Mouse (Mus musculus) limb, embryonic 10.5 days (tissue): Measurements from ENCODE around the gene Etfbkmt. TPM values are rescaled to one million over a fixed set of nuclear protein-coding genes. Genes with fewer than 3 reads are reported as not detected.
A peak's percentile ranks its signal among the peaks of the same experiment; 100 is the strongest.
"Not testable (repeated sequence)": the region's sequence is repeated elsewhere in the genome, so short reads cannot be mapped to it uniquely, and the experiment has no call there.

Source experiments
- DNase-seq: peaks from one replicate; pipeline ENCODE4 v3.0.0-alpha.2; 2017; ENCODE audit warnings: low spot score
- H3K27ac ChIP-seq: fragments of 300-500 bp; sonication (generic); 2 replicates; pipeline ENCODE4 v1.5.1; 2016; ENCODE audit warnings: mild to moderate bottlenecking
- H3K27me3 ChIP-seq: fragments of 300-500 bp; sonication (generic); 2 replicates; pipeline ENCODE4 v1.6.1; 2016; ENCODE audit warnings: low read depth, mild to moderate bottlenecking; ENCODE audit not compliant: poor library complexity, severe bottlenecking
- H3K36me3 ChIP-seq: fragments of 300-500 bp; sonication (generic); 2 replicates; pipeline ENCODE4 v1.6.1; 2016; ENCODE audit warnings: mild to moderate bottlenecking, moderate library complexity
- H3K4me1 ChIP-seq: fragments of 300-500 bp; sonication (generic); 2 replicates; pipeline ENCODE4 v1.6.1; 2016
- H3K4me3 ChIP-seq: fragments of 300-500 bp; sonication (generic); 2 replicates; pipeline ENCODE4 v1.5.1; 2016; ENCODE audit warnings: mild to moderate bottlenecking, moderate library complexity
- H3K9me3 ChIP-seq: fragments of 300-500 bp; sonication (generic); replicated peaks from 2 replicates; pipeline ENCODE4 v1.6.1; 2016; ENCODE audit warnings: mild to moderate bottlenecking
- WGBS: fragments of 180-500 bp; shearing (Covaris S2); methylation state at CpG from one replicate; pipeline ENCODE4 v1.1.7; 2016; 5-methylcytosine and 5-hydroxymethylcytosine counted together
- polyA plus RNA-seq: library from polyadenylated mRNA; unstranded; fragments of >200 nt; fragmentation: Nextera tagmentation; extraction: Ambion mirVana; gene quantifications from 2 replicates; pipeline ENCODE4 v1.2.1, GENCODE M21; 2016

Etfbkmt gene
- polyA plus RNA-seq, 1 experiment from 2014 or later, result 15.8 TPM

DNA sequence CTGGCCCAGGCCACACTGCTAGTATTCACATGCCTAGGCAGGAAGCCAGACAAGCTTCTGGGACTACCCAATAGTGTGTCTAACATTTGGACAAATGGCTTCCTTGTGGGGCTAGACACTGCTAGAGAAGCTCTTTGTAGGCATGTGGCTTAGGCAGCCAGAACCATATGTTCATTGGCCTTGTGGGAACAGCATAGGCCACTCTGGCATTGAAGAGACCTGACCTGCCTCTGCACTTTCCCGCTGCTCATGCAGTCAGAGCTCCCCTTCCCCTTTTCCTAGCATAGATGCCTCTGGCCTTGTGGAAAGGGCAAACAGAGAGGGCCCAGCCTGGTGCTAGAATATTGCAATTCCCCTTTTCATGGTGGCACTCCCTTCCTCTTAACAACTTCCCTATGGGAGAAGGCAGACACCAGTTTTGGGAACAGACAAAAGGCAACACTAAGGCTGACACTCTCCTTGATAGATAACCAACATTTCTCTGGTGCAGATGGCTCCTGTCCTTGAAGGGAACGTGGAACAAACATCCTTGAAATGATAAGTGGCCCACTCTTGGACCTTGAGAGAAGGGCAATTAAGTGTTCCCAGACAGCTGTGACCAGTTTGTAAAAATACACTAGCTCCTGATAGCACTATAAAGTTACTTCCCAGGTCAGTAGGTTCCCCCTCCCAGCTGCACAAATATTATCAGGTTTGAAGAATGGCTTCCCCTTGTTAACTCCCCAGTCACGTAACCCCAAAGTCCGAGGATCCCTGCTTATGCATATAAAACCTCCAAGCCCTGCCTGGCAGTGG lies 34.4 kb downstream of the Etfbkmt start:
- no peaks in the 10 kb centered on the region for H3K27me3 ChIP-seq
- no peaks in the 10 kb centered on the region for H3K4me1 ChIP-seq
- no peak for DNase-seq
- H3K27ac ChIP-seq, result no peak overlapping the region
- H3K36me3 ChIP-seq, result peaks cover 74% of the 10 kb centered on the region
- WGBS, result 61% methylated on average over 4 of the region's 4 CpGs
- no peak overlapping the region for H3K4me3 ChIP-seq
- no peaks in the 10 kb centered on the region for H3K9me3 ChIP-seq

DNA sequence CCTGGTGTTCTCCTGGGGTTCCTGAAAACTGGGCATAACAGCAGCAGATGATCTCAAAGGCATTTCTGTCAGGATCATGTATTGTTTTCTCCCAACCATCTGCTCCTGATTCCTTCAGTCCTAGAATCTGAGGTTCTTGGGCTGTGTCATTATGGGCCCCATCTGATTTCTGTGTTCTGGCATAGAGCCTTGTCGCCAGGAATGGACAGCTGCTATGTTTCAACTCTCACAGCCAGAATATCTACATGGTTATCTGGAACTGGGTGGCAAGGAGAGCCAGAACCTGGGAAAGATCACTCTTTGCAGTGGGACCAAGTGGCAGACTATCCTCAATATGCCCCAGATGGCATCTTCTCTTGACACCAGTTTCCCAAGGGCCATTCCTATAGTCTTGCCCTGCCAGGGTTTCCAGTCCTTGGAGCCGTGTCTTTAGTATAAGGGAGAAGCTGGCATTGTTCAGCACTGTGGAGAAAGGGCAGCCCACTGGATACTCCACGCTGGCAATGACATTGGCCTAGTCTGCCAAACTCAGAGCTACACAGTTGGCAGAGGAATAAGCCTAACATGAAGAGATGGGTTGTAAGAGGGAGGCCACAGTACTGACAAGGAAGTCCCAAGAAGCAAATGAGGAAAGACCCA lies 35.4 kb downstream of the Etfbkmt start:
- H3K36me3 ChIP-seq, result peaks cover 74% of the 10 kb centered on the region
- WGBS, result 94% methylated on average over 3 of the region's 3 CpGs

DNA sequence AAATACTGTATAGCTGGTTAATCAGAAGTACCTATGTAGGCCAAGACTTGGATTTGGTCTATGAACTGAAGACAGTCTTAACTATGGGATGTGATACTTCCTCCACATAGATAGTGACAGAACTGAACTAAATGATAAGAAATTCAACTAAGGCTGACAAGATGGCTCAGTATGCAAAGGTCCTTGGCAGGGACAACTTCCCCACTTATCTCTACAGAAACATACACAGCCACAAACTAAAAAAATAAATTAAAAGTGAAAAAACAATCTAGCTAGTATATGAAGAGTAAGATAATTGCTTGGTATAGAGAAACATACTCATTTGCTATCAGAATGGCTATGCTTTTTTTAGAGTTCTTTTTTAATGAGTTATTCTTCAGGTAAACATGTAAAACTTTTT lies 39.4 kb downstream of the Etfbkmt start:
- Histone ChIP-seq H3K27me3 (no peaks in the 10 kb centered on the region), H3K9me3 (no peaks in the 10 kb centered on the region), H3K36me3 (peaks cover 98% of the 10 kb centered on the region), H3K4me1 (no peaks in the 10 kb centered on the region), H3K27ac (no peak overlapping the region), H3K4me3 (no peak overlapping the region)
- DNase-seq, result no peak

More for the DNA sequence above, 35.4 kb downstream of the Etfbkmt start:
- no peak overlapping the region for H3K4me3 ChIP-seq
- no peak for DNase-seq
- no peak overlapping the region for H3K27ac ChIP-seq
- H3K4me1 ChIP-seq, result no peaks in the 10 kb centered on the region
- H3K9me3 ChIP-seq, result no peaks in the 10 kb centered on the region
- no peaks in the 10 kb centered on the region for H3K27me3 ChIP-seq

DNA sequence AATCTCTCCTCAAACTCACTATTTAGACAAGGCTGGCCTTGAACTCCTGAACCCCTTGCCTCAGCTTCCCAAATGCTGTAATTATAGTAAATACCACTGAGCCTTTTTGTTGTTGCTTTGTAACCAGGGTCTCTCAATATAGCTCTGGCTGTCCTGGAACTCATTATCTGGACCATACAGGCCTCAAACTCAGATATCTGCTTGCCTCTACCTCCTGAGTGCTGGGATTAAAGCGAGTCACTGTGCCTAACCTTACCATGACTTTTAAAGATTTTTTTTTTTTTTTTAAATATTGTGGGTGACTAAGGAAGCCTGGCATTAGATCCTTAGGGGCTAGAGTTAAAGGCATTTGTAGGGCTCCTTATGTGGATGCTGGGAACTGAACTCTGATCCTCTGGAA lies 44.4 kb downstream of the Etfbkmt start:
- Histone ChIP-seq H3K4me3 (no peak overlapping the region), H3K27me3 (no peaks in the 10 kb centered on the region), H3K27ac (no peak overlapping the region), H3K9me3 (no peaks in the 10 kb centered on the region), H3K4me1 (peaks cover 11% of the 10 kb centered on the region), H3K36me3 (peaks cover 70% of the 10 kb centered on the region)
- DNase-seq, result no peak
- 95% methylated on average over 1 of the region's 1 CpGs for WGBS

DNA sequence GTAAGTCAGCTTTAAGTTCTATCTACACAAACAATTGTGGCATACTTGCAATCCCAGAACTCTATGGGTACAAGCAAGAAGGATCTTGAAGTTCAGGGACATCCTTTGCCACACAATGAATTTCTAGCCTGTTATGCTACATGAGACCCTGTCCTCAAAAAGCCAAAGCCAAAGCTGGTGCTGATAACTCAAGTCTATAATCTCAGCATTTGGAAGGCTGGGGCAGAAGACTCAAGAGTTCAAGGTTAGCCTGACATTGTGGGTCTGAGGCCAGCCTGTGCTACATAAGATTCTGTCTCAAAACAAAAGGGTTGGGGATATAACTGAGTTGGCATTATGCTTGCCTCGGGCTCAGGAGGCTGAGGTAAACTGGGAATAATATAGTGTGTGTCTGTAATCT lies 47.7 kb downstream of the Etfbkmt start:
- H3K27me3 ChIP-seq, result no peaks in the 10 kb centered on the region
- H3K4me1 ChIP-seq, result peaks cover 12% of the 10 kb centered on the region
- H3K36me3 ChIP-seq, result peaks cover 36% of the 10 kb centered on the region
- peak overlapping the region; percentile 95 for H3K4me3 ChIP-seq
- H3K9me3 ChIP-seq, result no peaks in the 10 kb centered on the region
- DNase-seq, result no peak
- 85% methylated on average over 1 of the region's 1 CpGs for WGBS
- peak overlapping the region; percentile 99 for H3K27ac ChIP-seq

DNA sequence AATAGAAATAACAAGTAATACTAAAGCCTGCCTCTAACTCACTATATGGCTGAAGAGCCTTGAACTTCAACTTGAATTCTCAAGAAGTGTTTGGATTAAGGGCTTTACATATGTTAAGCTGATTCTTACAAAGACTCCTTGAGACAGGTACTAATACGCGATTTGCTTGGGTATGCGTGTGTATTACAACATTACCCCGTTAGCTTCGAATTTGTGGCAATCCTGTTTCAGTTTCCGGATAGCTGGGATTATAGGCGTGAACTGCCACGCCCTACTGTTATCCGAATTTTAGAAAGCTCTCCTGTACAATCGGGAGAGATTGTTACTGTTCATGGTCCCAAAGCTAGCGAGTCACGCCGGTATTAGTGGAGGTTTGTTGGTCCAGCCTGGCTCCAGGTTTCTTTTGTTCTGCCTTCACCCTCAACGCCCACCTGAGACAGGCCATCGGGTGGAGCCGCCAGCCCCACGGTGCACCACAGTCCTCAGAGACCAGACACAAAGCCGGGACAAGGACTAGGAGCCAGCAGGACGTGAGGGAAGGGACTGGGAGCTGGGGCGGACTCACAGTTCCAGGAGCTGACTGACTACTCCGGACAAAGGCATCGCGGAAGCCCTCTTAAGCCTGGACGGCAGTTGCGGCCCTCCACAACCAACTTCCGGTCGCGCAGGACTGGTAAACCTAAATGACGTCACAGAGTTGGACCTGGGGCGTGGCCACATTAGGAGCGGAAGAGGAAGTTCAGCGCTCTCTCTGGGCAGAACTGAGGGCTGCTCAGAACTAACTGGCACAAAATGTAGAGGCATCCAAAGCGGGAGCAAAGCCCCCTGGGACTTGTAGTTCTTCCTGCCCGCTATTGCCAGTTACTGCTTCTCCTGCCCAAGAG lies 48.6 kb downstream of the Etfbkmt start, which contains the start of gene Amn1:
Amn1 (minus strand) TSS at position 672 of the 884 bp plus-strand sequence.
- DNase-seq, result peak; percentile 96
- Histone ChIP-seq H3K36me3 (peaks cover 27% of the 10 kb centered on the region), H3K4me3 (peak within 1 kb of the TSS; percentile 95), H3K27ac (peak within 1 kb of the TSS; percentile 99), H3K27me3 (no peaks in the 10 kb centered on the region), H3K9me3 (no peaks in the 10 kb centered on the region), H3K4me1 (peaks cover 12% of the 10 kb centered on the region)
- WGBS, result 1% methylated on average over 34 of the region's 34 CpGs

DNA sequence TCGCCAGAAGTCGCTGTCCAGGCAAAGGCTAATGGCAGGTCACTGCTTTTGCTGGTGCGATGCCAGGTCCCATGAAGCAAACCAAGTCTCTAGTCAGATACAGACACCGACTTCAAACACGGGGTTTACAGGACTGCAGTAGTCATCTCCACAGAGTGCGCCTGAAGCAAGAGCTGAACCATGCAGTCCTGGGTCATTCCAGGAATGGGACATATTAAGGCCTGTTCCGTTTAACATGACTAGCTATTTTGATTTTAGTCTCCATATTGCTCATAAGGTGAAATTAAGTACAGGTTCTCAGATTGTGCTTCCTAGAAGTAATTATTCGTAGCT lies 49.2 kb downstream of the Etfbkmt start:
- Histone ChIP-seq H3K27ac (peak overlapping the region; percentile 99), H3K9me3 (no peaks in the 10 kb centered on the region)
- 37% methylated on average over 8 of the region's 8 CpGs for WGBS

DNA sequence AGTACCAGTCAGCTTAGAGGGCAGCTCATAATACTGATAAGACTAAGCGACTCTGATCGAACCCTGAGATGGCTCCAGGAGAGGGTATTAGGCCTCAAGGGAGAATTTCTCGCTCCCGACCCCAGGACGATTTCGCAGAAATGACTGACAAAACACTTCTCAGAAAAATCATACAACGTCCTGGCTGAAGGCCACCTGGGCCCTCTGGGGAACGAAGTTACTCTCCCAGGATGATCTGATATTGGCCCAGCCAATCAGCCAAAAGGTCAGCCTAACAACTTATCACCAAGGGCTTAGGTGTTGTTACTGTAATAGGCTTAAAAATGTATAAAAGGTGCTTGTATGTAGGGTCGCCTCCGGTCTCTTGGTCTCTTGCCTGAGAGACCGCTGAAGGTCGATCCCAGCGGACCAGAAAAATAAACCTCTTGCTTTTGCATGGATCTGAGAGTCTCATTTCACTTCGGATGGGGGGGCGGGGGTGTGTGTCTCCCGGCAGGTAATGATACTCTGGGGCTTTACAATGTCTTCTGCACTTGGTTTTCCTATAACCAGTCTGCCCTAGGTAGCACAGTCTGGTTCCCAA lies 49.8 kb downstream of the Etfbkmt start:
- H3K4me3 ChIP-seq, result no peak overlapping the region

More for the DNA sequence above, 49.2 kb downstream of the Etfbkmt start:
- H3K4me3 ChIP-seq, result peak overlapping the region; percentile 95
- no peaks in the 10 kb centered on the region for H3K27me3 ChIP-seq
- no peak for DNase-seq
- peaks cover 12% of the 10 kb centered on the region for H3K4me1 ChIP-seq
- H3K36me3 ChIP-seq, result peaks cover 21% of the 10 kb centered on the region

DNA sequence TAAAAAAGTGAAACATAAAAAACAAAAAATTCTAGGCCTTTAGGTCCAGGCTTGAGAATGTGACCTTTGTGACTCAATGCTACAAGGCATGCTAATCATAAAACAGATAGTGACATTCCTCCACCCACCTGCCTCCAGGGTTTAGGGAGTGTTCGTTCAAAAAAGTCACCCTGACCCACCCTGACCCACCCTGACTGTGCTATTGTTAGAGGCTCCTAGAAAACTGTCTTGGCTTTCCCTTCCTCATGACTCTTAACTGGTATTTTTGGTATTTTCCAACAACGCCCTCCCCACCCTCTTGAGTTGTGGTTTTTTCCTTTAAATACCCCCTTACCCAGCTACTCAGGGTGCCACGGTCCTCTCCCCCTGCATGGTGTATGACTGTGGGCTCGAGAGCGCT lies 52.3 kb downstream of the Etfbkmt start:
- 91% methylated on average over 5 of the region's 5 CpGs for WGBS

More for the DNA sequence above, 49.8 kb downstream of the Etfbkmt start:
- H3K27me3 ChIP-seq, result no peaks in the 10 kb centered on the region
- no peak overlapping the region for H3K27ac ChIP-seq
- no peaks in the 10 kb centered on the region for H3K9me3 ChIP-seq
- H3K36me3 ChIP-seq, result peaks cover 16% of the 10 kb centered on the region
- no peak for DNase-seq
- 95% methylated on average over 16 of the region's 16 CpGs for WGBS
- peaks cover 12% of the 10 kb centered on the region for H3K4me1 ChIP-seq

DNA sequence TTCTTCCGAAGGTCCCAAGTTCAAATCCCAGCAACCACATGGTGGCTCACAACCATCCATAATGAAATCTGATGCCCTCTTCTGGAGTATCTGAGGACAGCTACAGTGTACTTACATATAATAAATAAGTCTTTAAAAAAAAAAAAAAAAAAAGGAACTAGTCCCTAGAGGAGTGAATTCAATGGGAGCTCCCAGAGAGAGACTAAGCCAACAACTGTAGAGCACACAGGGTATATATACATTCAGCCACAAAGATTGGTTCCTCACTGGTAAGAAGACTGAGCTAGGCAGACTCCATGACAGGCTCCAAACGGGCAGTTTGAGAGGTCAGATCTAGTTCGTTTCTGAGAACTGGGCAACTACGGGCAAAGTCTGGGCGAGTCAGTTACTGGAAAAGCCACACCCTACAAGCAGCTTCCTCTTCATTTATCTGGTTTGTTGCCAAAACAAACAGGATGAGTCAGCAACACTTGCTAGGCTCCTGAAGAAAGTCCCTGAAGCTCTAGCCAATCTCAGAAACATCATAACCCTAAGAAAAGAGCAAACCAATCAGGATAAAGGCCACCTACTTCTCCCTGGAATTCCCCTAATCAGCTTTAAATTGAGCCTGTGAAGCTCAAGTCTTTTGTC lies 53.7 kb downstream of the Etfbkmt start:
- H3K27me3 ChIP-seq, result no peaks in the 10 kb centered on the region
- WGBS, result 87% methylated on average over 5 of the region's 5 CpGs
- DNase-seq, result no peak

More for the DNA sequence above, 52.3 kb downstream of the Etfbkmt start:
- H3K27ac ChIP-seq, H3K36me3 ChIP-seq, H3K27me3 ChIP-seq, DNase-seq, H3K9me3 ChIP-seq, H3K4me3 ChIP-seq: not testable (repeated sequence)
- peaks cover 11% of the 10 kb centered on the region for H3K4me1 ChIP-seq

DNA sequence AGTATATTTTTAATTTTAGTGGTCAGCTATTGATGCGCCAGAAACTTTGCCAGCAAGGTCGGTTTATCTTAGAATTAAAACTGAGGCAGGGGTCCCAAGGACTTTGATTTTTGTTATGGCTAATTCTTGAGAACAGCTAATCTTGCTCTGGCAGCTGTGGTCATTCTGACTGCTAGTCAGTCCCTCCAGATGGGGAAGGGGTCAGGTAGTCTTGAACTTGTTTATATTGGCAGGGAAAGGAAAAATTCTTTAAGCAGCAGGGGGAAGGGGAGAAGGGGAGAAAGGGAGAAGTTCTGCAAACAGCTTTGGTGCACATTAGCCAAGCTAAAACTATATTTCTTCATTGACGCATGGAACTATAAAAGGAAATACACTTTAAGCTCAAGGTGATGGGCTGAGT lies 57.5 kb downstream of the Etfbkmt start:
- no peak overlapping the region for H3K27ac ChIP-seq
- DNase-seq, result no peak
- no peaks in the 10 kb centered on the region for H3K27me3 ChIP-seq
- no peaks in the 10 kb centered on the region for H3K9me3 ChIP-seq
- no peak overlapping the region for H3K4me3 ChIP-seq
- 83% methylated on average over 3 of the region's 3 CpGs for WGBS
- H3K36me3 ChIP-seq, result no peaks in the 10 kb centered on the region
- H3K4me1 ChIP-seq, result no peaks in the 10 kb centered on the region

More for the DNA sequence above, 53.7 kb downstream of the Etfbkmt start:
- no peaks in the 10 kb centered on the region for H3K9me3 ChIP-seq
- no peak overlapping the region for H3K4me3 ChIP-seq
- no peaks in the 10 kb centered on the region for H3K36me3 ChIP-seq
- H3K27ac ChIP-seq, result no peak overlapping the region
- peaks cover 3% of the 10 kb centered on the region; the same call in 1 of the 2 replicates for H3K4me1 ChIP-seq

DNA sequence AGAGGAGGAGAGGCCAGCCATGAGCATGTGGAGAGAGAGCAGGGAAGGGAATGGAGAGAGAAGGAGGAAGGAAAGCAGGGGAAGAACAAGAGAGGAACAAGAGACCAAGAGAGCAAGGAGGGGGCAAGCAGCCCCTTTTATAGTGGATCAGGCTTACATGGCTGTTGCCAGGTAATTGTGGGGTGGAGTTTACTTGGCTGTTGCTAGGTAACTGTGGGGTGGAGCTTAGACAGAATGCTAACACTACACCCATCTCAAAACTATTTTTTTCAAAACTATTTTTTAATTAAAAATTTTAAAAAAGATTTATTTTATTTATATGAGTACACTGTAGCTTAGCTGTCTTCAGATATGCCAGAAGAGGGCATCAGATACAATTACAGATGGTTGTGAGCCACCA lies 58.9 kb downstream of the Etfbkmt start:
- no peak for DNase-seq
- H3K4me1 ChIP-seq, result no peaks in the 10 kb centered on the region
- no peaks in the 10 kb centered on the region for H3K27me3 ChIP-seq
- H3K4me3 ChIP-seq, result no peak overlapping the region
- no peaks in the 10 kb centered on the region for H3K9me3 ChIP-seq
- H3K36me3 ChIP-seq, result no peaks in the 10 kb centered on the region
- H3K27ac ChIP-seq, result no peak overlapping the region
